Mouse (Mus musculus) brain, embryonic 18.5 days (tissue): Measurements from ENCODE around the gene Qpct.

ENCODE experiments used
- DNase-seq: peaks from one replicate; pipeline ENCODE4 v3.0.0-alpha.2; 2012; ENCODE audit warnings: low read depth, low spot score

Qpct gene

DNA sequence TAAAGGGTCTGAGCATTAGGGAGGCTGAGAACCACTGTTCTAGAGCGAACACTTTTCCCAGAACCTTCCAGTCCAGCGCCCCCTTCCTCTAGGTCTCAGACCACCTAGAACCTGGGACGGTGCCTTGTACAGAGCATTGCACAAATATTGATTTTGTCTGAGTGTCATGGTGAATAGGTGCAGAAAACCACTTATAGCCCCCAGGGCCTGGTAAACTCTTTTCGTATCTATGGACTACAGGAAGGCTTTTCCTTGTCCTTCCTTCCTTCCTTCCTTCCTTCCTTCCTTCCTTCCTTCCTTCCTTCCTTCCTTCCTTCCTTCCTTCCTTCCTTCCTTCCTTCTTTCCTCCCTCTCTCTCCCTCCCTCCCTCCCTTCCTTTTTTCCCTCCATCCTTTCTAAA is at the start of gene Qpct:
Gene Qpct, plus strand, starts transcription at position 301 of the 400 bp plus-strand sequence.
- no peak for DNase-seq

DNA sequence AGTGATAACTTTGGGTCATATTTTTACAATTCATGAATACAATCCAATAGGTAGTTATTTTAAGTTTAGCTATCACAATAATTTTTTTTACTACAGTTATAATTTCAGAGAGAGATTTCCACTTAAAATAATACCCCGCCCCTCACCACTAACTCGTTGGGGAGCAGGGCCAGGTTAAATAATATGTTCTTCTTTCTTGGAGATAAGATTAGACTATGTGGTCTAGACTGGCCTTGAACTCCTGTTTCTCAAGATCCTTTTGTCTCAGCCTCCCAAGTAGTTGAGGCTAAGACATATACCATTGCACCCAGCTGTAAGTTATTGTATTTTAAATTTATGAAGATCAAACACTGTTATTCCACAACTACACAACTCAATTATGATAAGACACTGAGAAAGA is 38.1 kb upstream of the Qpct start:
- no peak for DNase-seq

DNA sequence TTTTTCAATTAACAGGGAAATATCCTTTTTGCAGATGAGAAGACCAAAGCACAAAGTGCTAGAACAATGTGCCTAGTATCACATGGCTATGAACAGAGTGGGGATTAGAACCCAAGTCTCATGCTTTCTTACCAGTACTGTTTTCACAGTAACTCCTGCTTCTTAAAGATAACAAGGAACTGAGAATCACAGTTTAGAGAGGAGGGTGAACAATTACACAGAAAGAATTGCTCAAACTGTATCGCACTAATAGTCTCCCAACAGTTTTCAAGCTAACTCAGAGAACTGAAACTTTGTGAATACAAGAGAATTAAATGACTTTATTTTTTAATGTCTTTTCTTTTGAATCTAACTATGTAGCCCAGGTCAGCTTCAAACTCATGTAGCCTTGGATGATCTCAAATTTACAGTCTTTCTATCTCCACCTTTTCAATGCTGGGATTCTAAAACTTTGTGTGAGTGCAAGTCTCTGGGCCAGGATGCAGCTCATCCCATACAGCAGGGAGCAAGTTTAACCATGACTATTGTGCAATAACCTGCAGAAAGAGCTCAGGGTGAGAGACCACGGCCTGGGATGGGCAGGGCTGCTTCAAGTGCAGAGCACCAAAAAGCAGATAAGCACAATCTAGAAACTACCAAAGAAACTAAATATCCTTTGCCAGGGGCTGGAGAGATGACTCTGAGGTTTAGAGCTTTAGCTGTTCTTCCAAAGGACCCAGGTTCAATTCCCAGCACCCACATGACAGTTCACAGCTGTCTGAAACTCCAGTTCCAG is 36.6 kb upstream of the Qpct start:
- no peak for DNase-seq

DNA sequence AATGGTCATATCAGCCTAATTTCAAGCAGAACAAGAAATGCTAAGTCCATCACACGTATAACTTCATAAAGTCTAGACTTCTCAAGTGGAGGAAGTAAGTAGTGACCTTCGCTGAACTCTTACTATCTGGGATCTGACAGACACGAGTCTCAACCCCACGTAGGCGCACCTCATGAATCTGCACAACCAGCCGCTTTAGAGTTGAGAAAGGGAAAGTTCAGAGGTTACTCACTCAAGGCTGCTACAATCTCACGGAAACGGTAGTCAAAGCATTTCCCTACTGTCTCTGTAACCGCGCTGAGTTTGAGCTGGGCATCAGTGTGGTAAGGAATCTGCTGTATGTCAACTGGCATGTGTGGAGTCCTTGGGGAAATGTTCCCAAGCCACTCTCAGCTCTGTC is 35.9 kb upstream of the Qpct start:
- no peak for DNase-seq

GRCm38 (mm10) chr17:79018422-79018821 is 33.3 kb upstream of the Qpct start:
- no peak for DNase-seq

DNA sequence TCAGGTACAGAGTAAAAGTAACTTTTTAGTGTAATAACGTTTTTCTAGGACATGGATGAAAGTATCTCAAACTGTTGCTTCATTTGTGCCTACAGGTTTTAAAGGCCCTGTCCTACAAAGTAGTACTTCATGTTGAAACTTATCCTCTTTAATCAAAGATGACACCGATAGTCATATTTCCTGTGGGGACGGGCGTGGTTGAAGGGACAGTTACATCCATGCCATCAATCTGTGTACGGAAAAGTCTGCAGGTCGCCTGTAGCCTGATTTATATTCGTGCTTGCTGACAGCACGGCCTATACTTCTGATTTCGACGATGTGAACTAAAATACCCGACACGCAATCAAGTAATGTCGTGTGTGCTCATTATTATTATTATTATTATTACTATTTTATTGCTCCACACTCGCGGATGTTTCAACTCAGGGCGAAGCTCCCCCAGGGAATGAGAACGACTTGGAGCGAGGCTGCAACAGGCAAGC is 31.9 kb upstream of the Qpct start:
- DNase-seq, result no peak

DNA sequence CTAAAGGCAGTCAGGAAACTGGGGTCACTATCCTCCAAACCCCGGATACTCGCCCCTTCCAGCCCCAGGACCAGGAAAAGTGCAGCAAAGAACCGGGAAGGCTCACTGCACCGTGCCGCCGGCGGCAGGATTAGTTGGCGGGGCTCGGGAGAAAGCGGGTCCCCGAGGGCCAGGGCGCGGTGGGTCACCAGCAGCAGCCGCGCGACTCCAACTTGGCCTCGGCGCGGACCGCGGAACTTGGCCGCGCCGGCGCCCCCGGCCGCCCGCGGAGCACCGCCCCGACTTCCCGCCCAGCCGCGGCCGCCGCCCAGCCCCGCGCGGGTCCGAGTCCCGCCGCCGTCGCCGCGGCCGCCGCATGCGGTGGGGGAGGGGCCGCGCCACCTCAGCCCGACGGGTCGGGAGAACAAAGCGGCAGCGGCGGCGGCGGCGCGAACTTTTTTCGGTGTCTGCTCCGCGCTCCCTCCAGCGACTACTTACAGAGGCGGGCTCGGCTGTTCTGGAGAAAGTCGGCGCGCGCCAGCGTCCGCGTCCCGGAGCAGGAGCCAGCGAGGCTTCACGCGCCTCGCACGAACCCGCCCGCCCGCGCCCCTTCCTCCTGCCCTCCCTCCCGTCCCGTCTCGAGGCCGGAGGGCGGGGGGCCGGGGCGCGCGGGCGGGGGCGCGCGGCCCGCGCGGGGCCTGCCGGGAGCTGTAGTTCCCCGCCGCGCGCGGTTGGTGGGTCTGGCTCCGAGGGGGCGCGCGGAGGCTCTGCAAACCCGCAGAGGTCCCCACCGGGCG is 31.3 kb upstream of the Qpct start, which contains the start of gene Prkd3:
Gene Prkd3, minus strand, starts transcription at position 609 of the 776 bp plus-strand sequence.
- DNase-seq, result no peak

- no peak for DNase-seq
Observed at GRCm38 (mm10) chr17:79020984-79021335, 30.7 kb upstream of the Qpct start.

DNA sequence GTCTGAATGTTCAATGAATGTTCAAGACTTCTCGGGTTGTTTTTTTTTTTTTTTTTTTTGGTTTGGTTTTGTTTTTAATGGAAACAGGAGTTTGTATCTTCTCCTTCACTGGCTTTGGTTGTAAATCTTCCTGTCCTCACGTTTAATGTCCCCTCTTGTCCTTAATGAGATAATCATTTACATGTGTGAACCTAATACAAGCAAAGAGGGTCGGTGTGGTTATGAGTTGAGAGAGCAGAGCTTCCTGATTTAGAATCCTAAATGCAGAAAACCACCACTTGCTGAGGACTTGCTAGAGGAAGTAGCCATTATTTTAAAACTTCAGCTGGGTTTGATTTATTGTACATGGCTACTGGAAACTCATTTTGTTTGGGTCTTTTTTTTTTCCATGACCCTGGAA is 29.0 kb upstream of the Qpct start:
- DNase-seq, result no peak

DNA sequence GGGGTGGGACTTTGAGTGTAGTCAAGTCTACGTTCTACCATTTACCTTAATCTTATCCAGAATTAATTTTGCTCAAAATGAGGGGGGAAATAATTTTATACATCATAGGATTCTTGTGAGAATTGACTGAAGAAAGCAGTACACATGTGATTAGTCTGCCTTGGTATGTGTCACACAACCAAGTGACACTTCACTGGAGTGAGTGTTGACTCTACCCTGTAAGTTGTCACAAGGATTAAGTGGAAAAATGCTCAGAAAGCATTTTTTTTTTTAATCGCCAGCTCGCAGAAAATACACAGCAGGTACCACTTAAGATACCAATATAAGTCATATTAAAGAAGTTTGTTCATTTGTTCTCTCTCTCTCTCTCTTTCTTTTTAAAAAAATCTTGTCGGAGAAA is 27.2 kb upstream of the Qpct start:
- no peak for DNase-seq

GRCm38 (mm10) chr17:79029226-79029625 is 22.5 kb upstream of the Qpct start:
- no peak for DNase-seq

DNA sequence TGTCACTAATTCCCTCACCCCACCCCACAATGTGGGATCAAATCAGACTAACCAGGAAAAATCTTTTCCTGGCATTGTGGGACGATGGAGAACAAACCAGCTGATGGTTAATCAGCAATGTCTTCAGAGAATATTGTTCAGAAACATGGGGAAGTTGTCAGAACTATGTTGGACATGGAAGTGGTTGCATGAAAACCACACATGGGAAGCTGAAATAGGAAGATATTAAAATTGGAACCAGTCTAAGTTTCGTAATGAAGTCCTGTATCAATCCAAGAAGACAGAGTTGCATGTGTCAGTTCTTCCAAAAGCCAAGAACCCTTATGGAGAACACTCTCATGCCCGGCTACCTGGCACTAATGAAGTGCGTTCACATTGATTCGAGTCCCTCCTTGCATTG is 20.1 kb upstream of the Qpct start:
- DNase-seq, result no peak

- DNase-seq, result no peak
Observed at GRCm38 (mm10) chr17:79032782-79033181, 18.9 kb upstream of the Qpct start.

GRCm38 (mm10) chr17:79039660-79040059 is 12.0 kb upstream of the Qpct start:
- no peak for DNase-seq

DNA sequence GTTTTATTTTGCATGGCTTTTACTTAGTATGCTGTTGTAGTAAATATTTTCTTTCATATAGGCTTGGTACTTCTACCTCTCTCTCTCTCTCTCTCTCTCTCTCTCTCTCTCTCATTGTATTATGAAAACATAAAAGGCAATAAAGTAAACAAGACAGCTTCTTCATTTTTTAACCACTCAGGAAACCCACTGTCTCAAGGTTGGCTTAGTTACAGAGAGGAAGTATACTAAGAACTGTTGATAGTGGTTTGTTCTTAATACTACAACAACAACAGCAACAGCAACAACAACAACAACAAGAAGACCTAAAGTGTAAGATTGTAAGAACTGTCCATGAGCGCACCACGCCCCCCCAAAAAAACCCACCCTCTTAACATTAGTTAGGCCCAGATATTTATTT is 8.0 kb upstream of the Qpct start:
- DNase-seq, result no peak

GRCm38 (mm10) chr17:79052088-79052812 is 544 bp downstream of the Qpct start:
- peak; percentile 56 for DNase-seq

GRCm38 (mm10) chr17:79058271-79058670 is 6.6 kb downstream of the Qpct start:
- no peak for DNase-seq

GRCm38 (mm10) chr17:79060221-79060620 is 8.5 kb downstream of the Qpct start:
- DNase-seq, result no peak

- no peak for DNase-seq
Observed at GRCm38 (mm10) chr17:79064250-79064649, 12.5 kb downstream of the Qpct start.

DNA sequence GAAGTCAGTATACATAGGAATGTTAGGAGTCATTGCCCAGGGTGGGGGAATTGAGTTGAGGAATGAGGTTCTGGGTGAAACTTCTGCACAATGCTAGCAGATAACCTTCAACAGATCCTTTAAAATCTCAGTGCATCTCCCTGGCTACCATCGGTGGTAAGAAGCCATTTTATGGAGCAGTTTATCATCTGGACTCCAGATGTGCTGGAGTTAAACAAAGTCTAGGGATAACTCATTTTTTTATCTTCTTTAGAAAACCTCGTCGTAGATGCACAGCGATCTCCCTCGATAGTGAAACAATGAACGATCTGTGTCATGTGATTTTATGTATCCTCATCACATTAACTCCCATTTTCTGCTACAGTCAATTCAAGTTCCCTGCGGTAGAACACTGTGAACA is 16.9 kb downstream of the Qpct start:
- no peak for DNase-seq

- no peak for DNase-seq
Observed at GRCm38 (mm10) chr17:79069019-79069418, 17.3 kb downstream of the Qpct start.

DNA sequence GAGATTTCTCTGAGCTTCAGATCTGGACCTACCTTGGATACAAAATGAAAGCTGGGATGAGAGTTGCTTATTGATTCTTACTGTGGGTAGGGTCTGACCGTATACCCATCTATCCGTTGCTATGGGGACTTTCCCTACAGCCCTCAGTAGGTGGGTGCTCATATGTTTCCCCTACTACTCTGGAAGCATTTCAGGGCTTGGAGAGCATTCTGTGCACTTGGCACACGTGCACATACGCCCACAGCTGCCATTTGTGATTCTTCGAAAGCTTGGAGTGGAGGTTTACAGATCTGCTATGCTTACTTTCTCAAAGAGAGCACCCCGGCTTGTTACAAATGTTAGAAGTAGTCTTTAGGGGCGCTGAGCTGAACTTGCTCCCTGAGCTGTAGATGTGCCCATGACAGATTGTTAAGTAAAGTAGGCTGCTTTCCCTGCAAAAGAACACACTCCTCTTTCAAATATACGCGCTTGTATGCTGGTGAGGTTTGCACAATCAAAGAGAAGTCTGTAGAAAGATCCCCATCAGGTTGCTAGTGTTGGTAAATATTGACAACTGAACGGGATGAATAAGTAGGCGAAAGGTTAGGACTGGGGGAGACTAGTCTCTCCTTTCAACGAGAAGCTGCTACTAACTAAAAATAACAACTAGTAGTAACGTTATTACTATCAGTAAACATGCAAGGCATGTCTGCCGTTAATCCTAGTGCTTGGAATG is 18.2 kb downstream of the Qpct start:
- no peak for DNase-seq
